Comparison of ENCODE assay signal across 7 mouse cellular contexts in the genomic region with DNA sequence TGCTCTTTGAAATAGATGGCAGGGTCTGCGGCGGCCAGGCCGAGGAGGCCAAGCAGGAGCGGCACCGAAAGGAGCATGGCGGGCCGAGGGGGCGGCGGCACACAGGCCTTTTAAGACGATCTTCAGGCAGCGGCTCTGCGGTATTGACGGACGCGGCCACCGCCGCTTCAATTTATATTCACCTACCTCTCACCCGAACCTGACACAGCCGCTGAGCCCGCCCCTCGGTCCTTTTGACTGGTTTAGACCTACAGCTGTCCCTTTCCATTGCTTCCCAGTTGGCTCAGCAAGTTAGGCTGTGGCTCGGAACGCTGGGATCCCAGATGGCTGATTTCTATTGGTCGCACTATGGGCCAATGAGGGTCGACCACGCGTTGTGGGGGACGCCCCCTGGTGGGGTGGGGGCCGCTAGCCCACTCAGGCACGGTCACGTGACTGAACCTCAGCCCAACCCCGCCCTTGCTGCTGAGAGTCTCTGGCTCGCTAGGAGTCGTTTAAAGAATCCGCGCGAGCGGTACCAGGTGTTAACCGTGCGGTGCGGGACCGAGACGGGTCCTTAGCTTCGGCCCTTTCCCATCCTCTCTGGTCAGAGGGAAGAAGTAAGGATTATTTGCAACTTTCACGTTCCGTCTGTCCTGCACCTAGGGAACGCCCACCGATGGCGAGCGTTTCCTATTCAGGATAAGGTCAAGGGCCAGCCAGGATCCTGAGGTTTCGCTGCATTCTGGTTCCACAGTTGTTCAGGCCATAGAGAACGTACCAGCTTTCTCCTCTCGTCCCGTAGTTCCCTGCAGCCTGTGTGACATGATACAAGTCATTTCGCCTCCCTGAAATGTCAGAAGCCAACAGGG. TPM values are rescaled to one million over a fixed set of nuclear protein-coding genes. Genes with fewer than 3 reads are reported as not detected.
DNase-seq lines count a peak whose midpoint lies in the region; ATAC-seq lines count a peak whose summit lies in the region.

A gene (minus strand): TSS at position 213 of the 851 bp plus-strand sequence.

- peaks cover 25% of the 10 kb centered on the region for H3K36me3 ChIP-seq in intestine, embryonic 15.5 days
- peaks cover 40% of the 10 kb centered on the region for H3K36me3 ChIP-seq in midbrain, embryonic 10.5 days

- peak within 1 kb of the TSS; percentile 91 for H3K4me3 ChIP-seq in intestine, embryonic 15.5 days (replicated peaks)
- peak within 1 kb of the TSS; percentile 94 for H3K4me3 ChIP-seq in midbrain, embryonic 10.5 days

- DNase-seq in adrenal gland, adult 2 months = peak; percentile 100
- peak; percentile 99 for DNase-seq in embryo, embryonic 11.5 days (ENCODE audit: low read depth, low spot score)
- DNase-seq in gastrocnemius, postnatal 36 days = peak; percentile 97 to 99
- DNase-seq in left cerebral cortex, postnatal 25 days (ENCODE audit: low spot score in 2 of 2) = peak; percentile 99 to 100
- DNase-seq in midbrain, embryonic 10.5 days (ENCODE audit: low spot score) = peak; percentile 100
- DNase-seq in right cerebral cortex, postnatal 4 days = peak; percentile 99

- peak within 1 kb of the TSS; percentile 77 for H3K4me2 ChIP-seq in intestine, embryonic 15.5 days (replicated peaks)

- peaks cover 29% of the 10 kb centered on the region for H3K4me1 ChIP-seq in intestine, embryonic 15.5 days (replicated peaks)
- peaks cover 42% of the 10 kb centered on the region for H3K4me1 ChIP-seq in midbrain, embryonic 10.5 days

- WGBS in intestine, embryonic 15.5 days = under 1% methylated on average over 55 of the region's 55 CpGs
- under 1% methylated on average over 55 of the region's 55 CpGs for WGBS in midbrain, embryonic 10.5 days

- intact Hi-C loops in gastrocnemius, postnatal 36 days (cut with DNase I) = loop anchor here (5.0 kb wide), 1 partner anchor 55 kb away; a partner anchor contains a TSS
- intact Hi-C loops in left cerebral cortex, postnatal 25 days (cut with DNase I) = loop anchor here (2.0 kb wide), 1 partner anchor 56 kb away; no protein-coding TSS in a partner anchor

- H3K9ac ChIP-seq in intestine, embryonic 15.5 days = peak within 1 kb of the TSS; percentile 97

- no peaks in the 10 kb centered on the region for H3K9me3 ChIP-seq in intestine, embryonic 15.5 days
- H3K9me3 ChIP-seq in midbrain, embryonic 10.5 days (replicated peaks) = no peaks in the 10 kb centered on the region

- no peaks in the 10 kb centered on the region for H3K27me3 ChIP-seq in intestine, embryonic 15.5 days (replicated peaks)
- H3K27me3 ChIP-seq in midbrain, embryonic 10.5 days (ENCODE audit: low read depth, poor library complexity, severe bottlenecking) = no peaks in the 10 kb centered on the region

- H3K27ac ChIP-seq in intestine, embryonic 15.5 days = peak within 1 kb of the TSS; percentile 89
- peak within 1 kb of the TSS; percentile 96 for H3K27ac ChIP-seq in midbrain, embryonic 10.5 days (replicated peaks)

- peak; percentile 99 for ATAC-seq in intestine, embryonic 15.5 days

RNA-seq across cellular contexts. Expression of the gene that starts here (rescaled TPM):
- total RNA-seq in adrenal gland, adult 2 months (2021) = 100 to 1,000 TPM; 684 to 730 TPM
- 88.2 and 91.2 TPM in 2 replicates for polyA plus RNA-seq in adrenal gland, adult 2 months (2012; rRNA removed)
- 100 to 1,000 TPM; 153 to 159 TPM for total RNA-seq in gastrocnemius, postnatal 36 days (2021)
- polyA plus RNA-seq in intestine, embryonic 15.5 days (2015; fragmentation: Nextera tagmentation; extraction: Ambion mirVana) = 1,038 and 1,157 TPM in 2 replicates
- 100 to 1,000 TPM; 562 to 564 TPM for total RNA-seq in left cerebral cortex, postnatal 25 days (2021)
- polyA plus RNA-seq in midbrain, embryonic 10.5 days (2016; fragmentation: Nextera tagmentation; extraction: Ambion mirVana) = 723 and 798 TPM in 2 replicates

Comparison
In these comparisons a context has a peak if more than half of its experiments do, and no peak if none do; other contexts are left out.
1. Peak in every context shown above with its lines: DNase-seq, ATAC-seq, H3K4me3 ChIP-seq and H3K27ac ChIP-seq.